ENCODE assay signal across 22 mouse cellular contexts in the genomic region with DNA sequence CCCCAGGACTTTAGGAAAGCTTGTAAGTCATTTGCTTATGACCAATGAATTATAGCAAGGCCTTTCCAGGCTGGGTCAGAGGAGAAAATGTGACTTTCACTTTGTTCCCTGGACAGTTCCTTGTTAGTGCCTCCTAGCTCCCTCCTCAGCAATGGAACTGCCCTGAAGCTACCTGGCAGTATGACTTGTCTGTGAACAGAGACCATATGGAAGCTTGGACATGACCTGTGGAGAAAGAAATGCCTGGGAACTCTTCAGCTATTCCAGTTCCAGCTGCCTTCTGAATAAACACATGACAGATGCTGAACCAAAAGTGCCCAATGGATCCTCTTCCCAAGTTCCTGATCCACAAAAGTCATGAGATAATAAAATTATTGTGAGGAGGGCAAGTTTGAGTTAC. TPM values are rescaled to one million over a fixed set of nuclear protein-coding genes. Genes with fewer than 3 reads are reported as not detected.
DNase-seq lines count a peak whose midpoint lies in the region; ATAC-seq lines count a peak whose summit lies in the region.
"Had no signal": no experiment of that assay in that cellular context is flagged by ENCODE, and none has a peak within 500 bp of the region (broad histone marks: within the 10 kb centered on the region; RNA-seq: fewer than 3 reads in every experiment).

No protein-coding gene starts in this region.

- no peak overlapping the region for H3K27ac ChIP-seq in midbrain, embryonic 11.5 days (ENCODE audit: low read depth, low read length)
- no peak overlapping the region for H3K27ac ChIP-seq in midbrain, embryonic 14.5 days (replicated peaks; ENCODE audit: low read depth, low read length)
- H3K27ac ChIP-seq: embryonic facial prominence, embryonic 15.5 days; forebrain, embryonic 10.5 days; gastrocnemius, adult 2 months; heart, embryonic 10.5 days; hindbrain, embryonic 12.5 days had no signal

- ATAC-seq in cerebellum, adult (ENCODE audit: insufficient number of reproducible peaks, low FRiP score, low TSS enrichment): no peak
- no peak for ATAC-seq in midbrain, embryonic 11.5 days (ENCODE audit: low FRiP score)
- ATAC-seq in midbrain, embryonic 14.5 days (ENCODE audit: low FRiP score, low TSS enrichment): no peak
- ATAC-seq: forebrain, embryonic 14.5 days; hindbrain, embryonic 16.5 days; inflammation-experienced regulatory T-cells, adult 6 months had no signal

- no peak overlapping the region for H3K9ac ChIP-seq in midbrain, embryonic 11.5 days (ENCODE audit: low read length)
- no peak overlapping the region for H3K9ac ChIP-seq in midbrain, embryonic 14.5 days (replicated peaks; ENCODE audit: low read length)
- H3K9ac ChIP-seq: embryonic facial prominence, embryonic 15.5 days; hindbrain, embryonic 12.5 days had no signal

- no peaks in the 10 kb centered on the region for H3K36me3 ChIP-seq in midbrain, embryonic 11.5 days (ENCODE audit: control insufficient read depth, insufficient read depth, low read length)
- no peaks in the 10 kb centered on the region for H3K36me3 ChIP-seq in midbrain, embryonic 14.5 days (ENCODE audit: control insufficient read depth, insufficient read depth, low read length)
- H3K36me3 ChIP-seq: embryonic facial prominence, embryonic 15.5 days; hindbrain, embryonic 12.5 days had no signal

- DNase-seq in cerebellum, adult 11-12 months: peak; percentile 23
- peak; percentile 56 for DNase-seq in heart, adult 11 months
- no peak for DNase-seq in heart, adult 18-20 months
- DNase-seq in midbrain, embryonic 11.5 days (ENCODE audit: low spot score, missing footprints): peak; percentile 83
- DNase-seq in midbrain, embryonic 14.5 days: no peak
- DNase-seq in spleen, postnatal 36 days (ENCODE audit: low spot score in 2 of 2): no peak
- no peak for DNase-seq in right cerebral cortex, postnatal 25 days
- DNase-seq: adrenal gland, postnatal 14 days; embryo, embryonic 11 days; gastrocnemius, adult 2 months; gastrocnemius, postnatal 25 days; heart, postnatal 10 days; heart, postnatal 4 days had no signal

- no peak overlapping the region for H3K4me3 ChIP-seq in midbrain, embryonic 11.5 days (ENCODE audit: low read depth, low read length)
- H3K4me3 ChIP-seq in midbrain, embryonic 14.5 days (replicated peaks; ENCODE audit: low read depth, low read length): no peak overlapping the region
- H3K4me3 ChIP-seq: embryonic facial prominence, embryonic 15.5 days; erythroblast, embryonic 14.5 days; forebrain, embryonic 10.5 days; gastrocnemius, adult 2 months; heart, embryonic 10.5 days; hindbrain, embryonic 12.5 days had no signal

- H3K9me3 ChIP-seq in midbrain, embryonic 11.5 days (ENCODE audit: control insufficient read depth, low read length): no peaks in the 10 kb centered on the region
- no peaks in the 10 kb centered on the region for H3K9me3 ChIP-seq in midbrain, embryonic 14.5 days (ENCODE audit: control insufficient read depth, low read length)
- H3K9me3 ChIP-seq: embryonic facial prominence, embryonic 15.5 days; forebrain, embryonic 10.5 days; heart, embryonic 10.5 days; hindbrain, embryonic 12.5 days had no signal

- no peaks in the 10 kb centered on the region for H3K4me1 ChIP-seq in midbrain, embryonic 11.5 days (ENCODE audit: control insufficient read depth, insufficient read depth, low read length)
- H3K4me1 ChIP-seq in midbrain, embryonic 14.5 days (ENCODE audit: control insufficient read depth, insufficient read depth, low read length): no peaks in the 10 kb centered on the region
- H3K4me1 ChIP-seq: forebrain, embryonic 10.5 days; heart, embryonic 10.5 days; hindbrain, embryonic 12.5 days had no signal

- H3K27me3 ChIP-seq in midbrain, embryonic 11.5 days (ENCODE audit: control insufficient read depth, insufficient read depth, low read length): no peaks in the 10 kb centered on the region
- no peaks in the 10 kb centered on the region for H3K27me3 ChIP-seq in midbrain, embryonic 14.5 days (ENCODE audit: control insufficient read depth, insufficient read depth, low read length)
- H3K27me3 ChIP-seq: embryonic facial prominence, embryonic 15.5 days; hindbrain, embryonic 12.5 days had no signal

- no peak overlapping the region for H3K4me2 ChIP-seq in midbrain, embryonic 11.5 days
- no peak overlapping the region for H3K4me2 ChIP-seq in midbrain, embryonic 14.5 days (ENCODE audit: low read length)
- H3K4me2 ChIP-seq: embryonic facial prominence, embryonic 15.5 days; hindbrain, embryonic 12.5 days had no signal

RNA-seq across cellular contexts. Expression of a gene that starts 12.5 kb away (rescaled TPM):
- 10 to 100 TPM; 36.1 to 37.0 TPM for total RNA-seq in heart, adult 18-20 months (2021)
- polyA plus RNA-seq in midbrain, embryonic 11.5 days (2014; fragmentation: Nextera tagmentation; extraction: Ambion mirVana): 20.6 and 21.4 TPM in 2 replicates
- polyA plus RNA-seq in midbrain, embryonic 14.5 days (2014; fragmentation: Nextera tagmentation; extraction: Ambion mirVana): 17.5 and 24.0 TPM in 2 replicates

Comparison
In these comparisons a context has a peak if more than half of its experiments do, and no peak if none do; other contexts are left out.
1. DNase-seq: peak in cerebellum, adult 11-12 months (single experiment), heart, adult 11 months (single experiment) and midbrain, embryonic 11.5 days (single experiment); none in heart, adult 18-20 months (0 of 2), midbrain, embryonic 14.5 days (single experiment), spleen, postnatal 36 days (0 of 2) and right cerebral cortex, postnatal 25 days (single experiment).